Mouse (Mus musculus): ENCODE data around the gene Rph3al. TPM values are rescaled to one million over a fixed set of nuclear protein-coding genes. Genes with fewer than 3 reads are reported as not detected.

Gene Rph3al
- polyA plus RNA-seq, 1 experiment from 2014 or later = 2.2 TPM

GRCm38 (mm10) chr11:75795321-75795636 lies 142.9 kb downstream of the Rph3al start:
- Histone ChIP-seq H3K4me1 (replicated peaks; ENCODE audit: control insufficient read depth, insufficient read depth, low read length) (peaks cover 4% of the 10 kb centered on the region; the same call in 1 of the 2 replicates), H3K27ac (ENCODE audit: low read depth, low read length) (no peak overlapping the region), H3K9ac (ENCODE audit: low read depth, low read length) (peak overlapping the region; percentile 44), H3K36me3 (ENCODE audit: control insufficient read depth, insufficient read depth, low read length) (no peaks in the 10 kb centered on the region), H3K4me3 (ENCODE audit: low read depth, low read length) (peak overlapping the region; percentile 38), H3K4me2 (replicated peaks; ENCODE audit: low read depth, low read length) (peak overlapping the region; percentile 70), H3K9me3 (ENCODE audit: control insufficient read depth, low read length) (no peaks in the 10 kb centered on the region), H3K27me3 (ENCODE audit: control insufficient read depth, insufficient read depth, low read length) (peaks cover 42% of the 10 kb centered on the region)
- 5% methylated on average over 8 of the region's 42 CpGs for WGBS
- ATAC-seq (ENCODE audit: low FRiP score) (peak; percentile 10; the same call in 1 of the 2 replicates), DNase-seq (ENCODE audit: low spot score) (peak; percentile 54)

- H3K4me3 ChIP-seq (ENCODE audit: low read depth, low read length) = peak overlapping the region; percentile 38
- H3K36me3 ChIP-seq (ENCODE audit: control insufficient read depth, insufficient read depth, low read length) = no peaks in the 10 kb centered on the region
- ATAC-seq (ENCODE audit: low FRiP score) = no peak
- H3K4me1 ChIP-seq (replicated peaks; ENCODE audit: control insufficient read depth, insufficient read depth, low read length) = peaks cover 4% of the 10 kb centered on the region; the same call in 1 of the 2 replicates
- H3K9ac ChIP-seq (ENCODE audit: low read depth, low read length) = peak overlapping the region; percentile 44
- H3K4me2 ChIP-seq (replicated peaks; ENCODE audit: low read depth, low read length) = peak overlapping the region; percentile 70
- no peaks in the 10 kb centered on the region for H3K9me3 ChIP-seq (ENCODE audit: control insufficient read depth, low read length)
- peaks cover 42% of the 10 kb centered on the region for H3K27me3 ChIP-seq (ENCODE audit: control insufficient read depth, insufficient read depth, low read length)
- no peak for DNase-seq (ENCODE audit: low spot score)
- WGBS = 7% methylated on average over 32 of the region's 45 CpGs
- H3K27ac ChIP-seq (ENCODE audit: low read depth, low read length) = no peak overlapping the region
Observed at GRCm38 (mm10) chr11:75794602-75795320, 143.5 kb downstream of the Rph3al start.

- WGBS = 72% methylated on average over 5 of the region's 5 CpGs
- peaks cover 4% of the 10 kb centered on the region; the same call in 1 of the 2 replicates for H3K4me1 ChIP-seq (replicated peaks; ENCODE audit: control insufficient read depth, insufficient read depth, low read length)
- H3K36me3 ChIP-seq (ENCODE audit: control insufficient read depth, insufficient read depth, low read length) = no peaks in the 10 kb centered on the region
- H3K9ac ChIP-seq (ENCODE audit: low read depth, low read length) = no peak overlapping the region
- DNase-seq (ENCODE audit: low spot score) (no peak), ATAC-seq (ENCODE audit: low FRiP score) (no peak)
- H3K27me3 ChIP-seq (ENCODE audit: control insufficient read depth, insufficient read depth, low read length) = peaks cover 42% of the 10 kb centered on the region
- H3K9me3 ChIP-seq (ENCODE audit: control insufficient read depth, low read length) = no peaks in the 10 kb centered on the region
- no peak overlapping the region for H3K27ac ChIP-seq (ENCODE audit: low read depth, low read length)
- H3K4me2 ChIP-seq (replicated peaks; ENCODE audit: low read depth, low read length) = no peak overlapping the region
- H3K4me3 ChIP-seq (ENCODE audit: low read depth, low read length) = no peak overlapping the region
Observed at GRCm38 (mm10) chr11:75793351-75793750, 144.9 kb downstream of the Rph3al start.

GRCm38 (mm10) chr11:75792535-75792934 lies 145.7 kb downstream of the Rph3al start:
- H3K4me1 ChIP-seq (replicated peaks; ENCODE audit: control insufficient read depth, insufficient read depth, low read length) = peaks cover 4% of the 10 kb centered on the region; the same call in 1 of the 2 replicates
- H3K36me3 ChIP-seq (ENCODE audit: control insufficient read depth, insufficient read depth, low read length) = no peaks in the 10 kb centered on the region
- no peak overlapping the region for H3K4me2 ChIP-seq (replicated peaks; ENCODE audit: low read depth, low read length)
- DNase-seq (ENCODE audit: low spot score) (no peak), ATAC-seq (ENCODE audit: low FRiP score) (no peak)
- H3K27ac ChIP-seq (ENCODE audit: low read depth, low read length) = no peak overlapping the region
- H3K9ac ChIP-seq (ENCODE audit: low read depth, low read length) = no peak overlapping the region
- no peaks in the 10 kb centered on the region for H3K9me3 ChIP-seq (ENCODE audit: control insufficient read depth, low read length)
- WGBS = 74% methylated on average over 5 of the region's 5 CpGs
- no peak overlapping the region for H3K4me3 ChIP-seq (ENCODE audit: low read depth, low read length)
- peaks cover 41% of the 10 kb centered on the region for H3K27me3 ChIP-seq (ENCODE audit: control insufficient read depth, insufficient read depth, low read length)

GRCm38 (mm10) chr11:75785897-75786296 lies 152.3 kb downstream of the Rph3al start:
- ATAC-seq (ENCODE audit: low FRiP score) (no peak), DNase-seq (ENCODE audit: low spot score) (no peak)
- no peak overlapping the region for H3K9ac ChIP-seq (ENCODE audit: low read depth, low read length)
- H3K4me3 ChIP-seq (ENCODE audit: low read depth, low read length) = no peak overlapping the region
- no peaks in the 10 kb centered on the region for H3K4me1 ChIP-seq (replicated peaks; ENCODE audit: control insufficient read depth, insufficient read depth, low read length)
- 70% methylated on average over 8 of the region's 8 CpGs for WGBS
- no peaks in the 10 kb centered on the region for H3K9me3 ChIP-seq (ENCODE audit: control insufficient read depth, low read length)
- no peaks in the 10 kb centered on the region for H3K36me3 ChIP-seq (ENCODE audit: control insufficient read depth, insufficient read depth, low read length)
- no peak overlapping the region for H3K4me2 ChIP-seq (replicated peaks; ENCODE audit: low read depth, low read length)
- no peaks in the 10 kb centered on the region for H3K27me3 ChIP-seq (ENCODE audit: control insufficient read depth, insufficient read depth, low read length)
- no peak overlapping the region for H3K27ac ChIP-seq (ENCODE audit: low read depth, low read length)

GRCm38 (mm10) chr11:75783799-75784198 lies 154.4 kb downstream of the Rph3al start:
- no peak overlapping the region for H3K9ac ChIP-seq (ENCODE audit: low read depth, low read length)

GRCm38 (mm10) chr11:75781919-75782318 lies 156.3 kb downstream of the Rph3al start:
- ATAC-seq (ENCODE audit: low FRiP score) = no peak

More at GRCm38 (mm10) chr11:75783799-75784198, 154.4 kb downstream of the Rph3al start:
- DNase-seq (ENCODE audit: low spot score) = no peak
- H3K27me3 ChIP-seq (ENCODE audit: control insufficient read depth, insufficient read depth, low read length) = no peaks in the 10 kb centered on the region
- no peak overlapping the region for H3K4me3 ChIP-seq (ENCODE audit: low read depth, low read length)
- no peak overlapping the region for H3K4me2 ChIP-seq (replicated peaks; ENCODE audit: low read depth, low read length)
- no peaks in the 10 kb centered on the region for H3K9me3 ChIP-seq (ENCODE audit: control insufficient read depth, low read length)
- no peaks in the 10 kb centered on the region for H3K4me1 ChIP-seq (replicated peaks; ENCODE audit: control insufficient read depth, insufficient read depth, low read length)
- no peak for ATAC-seq (ENCODE audit: low FRiP score)
- H3K27ac ChIP-seq (ENCODE audit: low read depth, low read length) = no peak overlapping the region
- no peaks in the 10 kb centered on the region for H3K36me3 ChIP-seq (ENCODE audit: control insufficient read depth, insufficient read depth, low read length)
- 82% methylated on average over 5 of the region's 5 CpGs for WGBS

More at GRCm38 (mm10) chr11:75781919-75782318, 156.3 kb downstream of the Rph3al start:
- no peak overlapping the region for H3K4me3 ChIP-seq (ENCODE audit: low read depth, low read length)
- no peaks in the 10 kb centered on the region for H3K4me1 ChIP-seq (replicated peaks; ENCODE audit: control insufficient read depth, insufficient read depth, low read length)
- no peaks in the 10 kb centered on the region for H3K27me3 ChIP-seq (ENCODE audit: control insufficient read depth, insufficient read depth, low read length)
- no peaks in the 10 kb centered on the region for H3K9me3 ChIP-seq (ENCODE audit: control insufficient read depth, low read length)
- no peak overlapping the region for H3K27ac ChIP-seq (ENCODE audit: low read depth, low read length)
- no peak overlapping the region for H3K9ac ChIP-seq (ENCODE audit: low read depth, low read length)
- DNase-seq (ENCODE audit: low spot score) = peak; percentile 81
- 34% methylated on average over 6 of the region's 6 CpGs for WGBS
- H3K36me3 ChIP-seq (ENCODE audit: control insufficient read depth, insufficient read depth, low read length) = no peaks in the 10 kb centered on the region
- H3K4me2 ChIP-seq (replicated peaks; ENCODE audit: low read depth, low read length) = no peak overlapping the region
